Mouse (Mus musculus) embryonic stem cell, embryonic (primary cell): Measurements from ENCODE around the gene Pigw.

Experiments
- CTCF ChIA-PET, 4 experiments: fragments of 300-600 bp in 2 of 4; fragments of 350-600 bp in 2 of 4; sonication (Branson Sonifier 250); formaldehyde crosslinking; loops; one replicate each; lab custom pipeline; 2022; ENCODE audit warnings: inconsistent platforms in 2 of 4; lab: Charles Lee
- POLR2A ChIA-PET, 4 experiments: fragments of 300-600 bp in 2 of 4; fragments of 350-600 bp in 2 of 4; sonication (Branson Sonifier 250); formaldehyde crosslinking; loops; one replicate each; lab custom pipeline; 2022; ENCODE audit warnings: antibody characterized with exemption in 4 of 4, inconsistent platforms in 1 of 4; lab: Charles Lee

Pigw gene

GRCm38 (mm10) chr11:84869537-84870232 lies 10.4 kb downstream of the Pigw start:
- ChIA-PET POLR2A (interaction anchor here (0.5 to 7.2 kb wide), 61 partner anchors 9 to 577 kb away, joined by 3 to 112 read pairs (median 4); partner anchors contain the start of genes Mrm1 (in 4 of the 4), Myo19 (in 4 of the 4), Pigw (in 4 of the 4) and Znhit3 (in 3 of the 4)), CTCF (interaction anchor here in 3 of 4 experiments (0.6 to 1.3 kb wide), 4 partner anchors 10 to 52 kb away, joined by 3 to 15 read pairs (median 4); partner anchors contain the start of gene Mrm1 (in 1 of the 3))

GRCm38 (mm10) chr11:84868786-84869259 lies 11.3 kb downstream of the Pigw start:
- CTCF ChIA-PET, result interaction anchor here in 1 of 4 experiments (0.9 kb wide), 1 partner anchor 51 kb away, joined by 3 read pairs; no protein-coding TSS in a partner anchor
- POLR2A ChIA-PET, result interaction anchor here in 3 of 4 experiments (0.5 to 7.2 kb wide), 33 partner anchors 8 to 362 kb away, joined by 3 to 112 read pairs (median 9); partner anchors contain the start of genes Myo19 (in 3 of the 3), Pigw (in 3 of the 3), Dhrs11 (in 2 of the 3) and Mrm1 (in 2 of the 3)

- ChIA-PET POLR2A (interaction anchor here in 2 of 4 experiments (1.2 to 7.2 kb wide), 8 partner anchors 11 to 49 kb away, joined by 3 to 112 read pairs (median 49); partner anchors contain the start of genes Mrm1 (in 2 of the 2), Myo19 (in 2 of the 2), Pigw (in 2 of the 2) and Dhrs11 (in 1 of the 2)), CTCF (no interaction called here)
Measured at GRCm38 (mm10) chr11:84867586-84867985, 12.5 kb downstream of the Pigw start.

- ChIA-PET POLR2A (interaction anchor here in 1 of 4 experiments (1.2 to 4.4 kb wide), 2 partner anchors 18 to 47 kb away, joined by 4 to 28 read pairs; no protein-coding TSS in a partner anchor), CTCF (no interaction called here)
Measured at GRCm38 (mm10) chr11:84865268-84865667, 14.8 kb downstream of the Pigw start.

GRCm38 (mm10) chr11:84855285-84855684 lies 24.8 kb downstream of the Pigw start:
- CTCF ChIA-PET, result interaction anchor here in 1 of 4 experiments (0.8 kb wide), 1 partner anchor 717 kb away, joined by 4 read pairs; no protein-coding TSS in a partner anchor

GRCm38 (mm10) chr11:84847475-84848090 lies 32.5 kb downstream of the Pigw start:
- ChIA-PET CTCF (interaction anchor here in 2 of 4 experiments (0.6 to 1.3 kb wide), 5 partner anchors 17 to 658 kb away, joined by 3 to 6 read pairs (median 3); partner anchors contain the start of gene Mrm1 (in 1 of the 2)), POLR2A (interaction anchor here (0.6 to 4.8 kb wide), 33 partner anchors 8 to 405 kb away, joined by 3 to 78 read pairs (median 5); partner anchors contain the start of genes Ggnbp2 (in 3 of the 4), Mrm1 (in 2 of the 4), Dhrs11 (in 1 of the 4) and Myo19 (in 1 of the 4))

More at GRCm38 (mm10) chr11:84855285-84855684, 24.8 kb downstream of the Pigw start:
- POLR2A ChIA-PET, result interaction anchor here in 3 of 4 experiments (0.7 to 6.6 kb wide), 8 partner anchors 8 to 550 kb away, joined by 3 to 53 read pairs (median 6); partner anchors contain the start of genes Ggnbp2 (in 1 of the 3), Myo19 (in 1 of the 3) and Pigw (in 1 of the 3)

- ChIA-PET CTCF (interaction anchor here in 3 of 4 experiments (0.6 to 1.3 kb wide), 6 partner anchors 16 to 658 kb away, joined by 3 to 6 read pairs (median 4); partner anchors contain the start of gene Mrm1 (in 2 of the 3)), POLR2A (interaction anchor here (0.6 to 4.8 kb wide), 37 partner anchors 9 to 1228 kb away, joined by 3 to 78 read pairs (median 5); partner anchors contain the start of genes Ggnbp2 (in 3 of the 4), Mrm1 (in 2 of the 4), Myo19 (in 2 of the 4) and Pigw (in 2 of the 4))
Measured at GRCm38 (mm10) chr11:84846741-84847474, 33.2 kb downstream of the Pigw start.

- ChIA-PET CTCF (interaction anchor here in 1 of 4 experiments (1.1 kb wide), 1 partner anchor 20 kb away, joined by 3 read pairs; the partner anchor contains the start of gene Mrm1), POLR2A (interaction anchor here in 2 of 4 experiments (0.7 to 1.4 kb wide), 3 partner anchors 20 to 30 kb away, joined by 4 to 5 read pairs (median 4); partner anchors contain the start of gene Mrm1 (in 1 of the 2))
Measured at GRCm38 (mm10) chr11:84839330-84839729, 40.8 kb downstream of the Pigw start.

DNA sequence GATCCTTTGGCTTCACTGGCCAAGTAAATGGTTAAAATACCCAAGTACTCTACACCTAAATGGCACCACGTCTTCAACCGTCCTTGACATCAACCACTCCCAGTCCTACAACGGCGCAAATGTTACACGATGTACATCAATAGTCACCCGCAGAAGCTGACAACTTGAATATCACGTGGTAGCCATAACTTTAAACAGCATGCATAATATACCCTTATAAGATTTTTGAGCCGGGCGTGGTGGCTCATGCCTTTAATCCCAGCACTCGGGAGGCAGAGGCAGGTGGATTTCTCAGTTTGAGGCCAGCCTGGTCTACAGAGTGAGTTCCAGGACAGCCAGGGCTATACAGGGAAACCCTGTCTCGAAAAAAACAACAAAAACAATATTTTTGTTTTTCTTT lies 50.6 kb downstream of the Pigw start:
- ChIA-PET POLR2A (interaction anchor here in 3 of 4 experiments (0.9 to 9.0 kb wide), 12 partner anchors 9 to 86 kb away, joined by 3 to 54 read pairs (median 12); partner anchors contain the start of genes Mrm1 (in 3 of the 3), Ggnbp2 (in 2 of the 3), Myo19 (in 2 of the 3) and Pigw (in 2 of the 3)), CTCF (interaction anchor here in 2 of 4 experiments (0.6 to 2.3 kb wide), 4 partner anchors 9 to 54 kb away, joined by 3 to 21 read pairs (median 4); partner anchors contain the start of gene Mrm1 (in 1 of the 2))

DNA sequence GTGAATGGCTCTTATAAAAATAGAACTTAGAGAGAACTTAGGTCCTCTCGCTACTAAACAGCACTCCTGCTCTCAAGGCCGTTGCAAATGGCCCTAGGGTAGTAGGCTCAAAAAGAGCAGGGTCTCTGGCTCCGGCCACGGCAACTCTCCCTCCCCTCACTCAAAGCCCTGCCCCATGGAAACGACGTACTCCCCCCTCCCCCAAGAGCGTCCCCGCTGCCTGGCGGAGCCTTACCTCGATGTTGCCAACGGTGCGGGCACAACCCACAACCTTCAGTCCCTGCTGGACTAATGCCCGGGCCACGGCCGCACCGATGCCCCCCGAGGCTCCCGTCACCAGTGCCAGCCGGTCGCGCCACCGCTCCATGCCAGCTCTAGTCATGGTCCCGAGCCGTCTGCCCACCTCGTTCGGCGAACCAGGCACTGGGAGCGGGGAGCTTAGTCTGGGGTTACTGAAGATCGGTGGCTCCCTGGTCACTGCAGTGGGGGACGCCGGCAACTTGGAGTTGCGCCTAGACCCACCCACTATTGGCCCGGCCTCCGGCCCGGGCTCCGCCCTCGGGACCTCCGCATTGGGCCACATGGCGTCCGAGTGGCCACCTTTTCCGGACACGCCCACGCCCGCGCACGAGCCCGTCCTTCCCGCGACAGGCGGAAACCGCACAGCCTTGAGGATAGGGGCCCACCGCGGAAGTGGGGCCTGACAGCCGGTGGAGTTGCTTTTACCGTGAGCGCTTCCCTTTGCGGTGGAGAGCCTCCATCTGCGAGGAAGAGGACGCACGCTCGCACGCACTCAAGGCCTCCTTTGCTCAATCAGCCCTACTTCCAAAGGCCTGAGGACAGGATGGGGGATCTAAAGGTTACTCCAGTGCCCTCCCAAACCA lies 51.3 kb downstream of the Pigw start, which contains the start of gene Dhrs11:
Gene Dhrs11, minus strand, starts transcription at position 479 of the 884 bp plus-strand sequence.
- ChIA-PET CTCF (interaction anchor here in 3 of 4 experiments (1.0 to 2.3 kb wide), 6 partner anchors 9 to 89 kb away, joined by 3 to 21 read pairs (median 5); partner anchors contain the start of gene Mrm1 (in 3 of the 3)), POLR2A (interaction anchor here in 3 of 4 experiments (0.6 to 9.0 kb wide), 18 partner anchors 8 to 440 kb away, joined by 3 to 54 read pairs (median 6); partner anchors contain the start of genes Mrm1 (in 3 of the 3), Ggnbp2 (in 2 of the 3), Myo19 (in 2 of the 3) and Pigw (in 2 of the 3))

DNA sequence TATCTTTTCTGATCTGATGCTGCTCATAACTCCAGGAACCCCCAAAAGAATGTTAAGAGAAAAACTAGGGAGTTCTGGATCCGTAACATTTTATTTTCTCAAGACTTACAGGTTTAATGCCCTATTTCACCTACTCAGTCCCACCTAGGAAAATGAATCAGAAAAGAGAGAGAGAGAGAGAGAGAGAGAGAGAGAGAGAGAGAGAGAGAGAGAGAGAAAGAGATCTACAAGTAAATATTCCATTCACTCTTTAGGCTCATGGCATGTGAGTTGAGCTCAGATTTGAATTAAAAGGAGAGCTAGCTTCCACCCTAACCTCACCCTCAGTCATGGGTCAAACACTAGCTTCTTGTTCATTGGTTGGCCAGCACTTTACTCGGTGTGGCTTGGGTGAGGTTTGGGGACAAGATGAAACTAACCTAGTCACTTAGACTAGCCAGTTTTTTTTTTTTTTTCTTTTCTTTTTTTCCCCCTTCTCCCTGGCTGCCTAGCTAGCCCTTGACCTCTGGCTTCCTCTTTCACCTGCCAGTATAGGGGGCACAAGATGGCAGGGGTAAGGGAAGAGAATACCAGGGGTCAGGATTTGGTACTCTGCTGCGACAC lies 52.1 kb downstream of the Pigw start:
- POLR2A ChIA-PET, result interaction anchor here in 3 of 4 experiments (0.6 to 9.0 kb wide), 19 partner anchors 9 to 441 kb away, joined by 3 to 54 read pairs (median 6); partner anchors contain the start of genes Mrm1 (in 3 of the 3), Ggnbp2 (in 2 of the 3), Myo19 (in 2 of the 3) and Pigw (in 2 of the 3)

DNA sequence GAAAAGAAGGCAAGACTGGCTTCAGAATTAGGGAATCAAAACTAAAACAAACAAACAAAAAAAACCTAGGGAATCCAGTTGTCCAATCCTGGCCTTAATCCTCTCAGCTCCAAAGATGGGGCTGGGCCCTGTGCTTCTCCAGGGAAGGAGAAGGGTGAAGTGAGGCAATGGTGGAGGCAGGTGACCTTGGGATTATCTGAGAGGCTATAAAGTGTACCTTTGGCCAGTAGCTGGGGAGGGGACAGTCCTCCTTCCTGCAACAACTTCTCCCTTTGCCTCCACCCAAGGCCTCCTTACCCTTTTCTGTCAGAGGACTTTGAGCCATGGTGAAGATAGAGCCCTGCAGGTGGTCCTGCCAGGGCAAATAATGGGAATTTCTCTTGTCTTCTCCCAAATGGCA lies 52.6 kb downstream of the Pigw start:
- CTCF ChIA-PET, result interaction anchor here in 3 of 4 experiments (0.6 to 2.3 kb wide), 6 partner anchors 8 to 223 kb away, joined by 3 to 21 read pairs (median 6); partner anchors contain the start of gene Mrm1 (in 3 of the 3)
- POLR2A ChIA-PET, result interaction anchor here in 3 of 4 experiments (0.6 to 9.0 kb wide), 12 partner anchors 9 to 52 kb away, joined by 3 to 54 read pairs (median 12); partner anchors contain the start of genes Mrm1 (in 3 of the 3), Ggnbp2 (in 2 of the 3), Myo19 (in 1 of the 3) and Pigw (in 1 of the 3)

More for the DNA sequence above, 52.1 kb downstream of the Pigw start:
- CTCF ChIA-PET, result interaction anchor here in 3 of 4 experiments (0.6 to 2.3 kb wide), 7 partner anchors 9 to 224 kb away, joined by 3 to 21 read pairs (median 5); partner anchors contain the start of gene Mrm1 (in 3 of the 3)
